Mouse (Mus musculus) liver, postnatal 0 days (tissue): Measurements from ENCODE around the gene Abr. TPM values are rescaled to one million over a fixed set of nuclear protein-coding genes. Genes with fewer than 3 reads are reported as not detected.

Experiments
- ATAC-seq: fragments of 200-750 bp; cut with Nextera tagmentation; 2 replicates; pipeline ENCODE4 v1.8.0; 2017; ENCODE audit warnings: mild to moderate bottlenecking, moderate library complexity
- DNase-seq: peaks from one replicate; pipeline ENCODE4 v3.0.0-alpha.2; 2016
- H3K27ac ChIP-seq: fragments of 300-500 bp; sonication (generic); 2 replicates; pipeline ENCODE4 v1.5.1; 2014; ENCODE audit warnings: antibody characterized with exemption, moderate library complexity, mild to moderate bottlenecking, low read depth
- H3K27me3 ChIP-seq: fragments of 300-500 bp; sonication (generic); 2 replicates; pipeline ENCODE4 v1.6.1; 2014; ENCODE audit warnings: low read length, control low read depth, mixed read lengths; ENCODE audit not compliant: insufficient read depth
- H3K36me3 ChIP-seq: fragments of 300-500 bp; sonication (generic); replicated peaks from 2 replicates; pipeline ENCODE4 v1.6.1; 2014; ENCODE audit warnings: mild to moderate bottlenecking, control low read depth, low read length, moderate library complexity, mixed read lengths; ENCODE audit not compliant: insufficient read depth
- H3K4me1 ChIP-seq: fragments of 300-500 bp; sonication (generic); 2 replicates; pipeline ENCODE4 v1.6.1; 2014; ENCODE audit warnings: antibody characterized with exemption, mild to moderate bottlenecking, control low read depth; ENCODE audit not compliant: insufficient read depth
- H3K4me2 ChIP-seq: fragments of 300-500 bp; sonication (generic); 2 replicates; pipeline ENCODE4 v1.6.1; 2014; ENCODE audit warnings: low read depth, mild to moderate bottlenecking, low read length, moderate library complexity, mixed read lengths
- H3K4me3 ChIP-seq: fragments of 300-500 bp; sonication (generic); 2 replicates; pipeline ENCODE4 v1.5.1; 2014; ENCODE audit warnings: low read depth, low read length
- H3K9ac ChIP-seq: fragments of 300-500 bp; sonication (generic); replicated peaks from 2 replicates; pipeline ENCODE4 v1.6.1; 2014; ENCODE audit warnings: mild to moderate bottlenecking, moderate library complexity
- H3K9me3 ChIP-seq: fragments of 300-500 bp; sonication (generic); 2 replicates; pipeline ENCODE4 v1.6.1; 2016; ENCODE audit warnings: mild to moderate bottlenecking, control low read depth, low read length, mixed read lengths
- CTCF ChIP-seq: sonication (generic); IDR thresholded peaks from 2 replicates; pipeline ENCODE4 v1.5.1; 2016; ENCODE audit warnings: antibody characterized with exemption, low read depth
- EP300 ChIP-seq: IDR thresholded peaks from 2 replicates; pipeline ENCODE4 v1.6.1; 2016; ENCODE audit warnings: antibody characterized with exemption, low read depth, mild to moderate bottlenecking
- WGBS: fragments of 180-500 bp; shearing (Covaris S2); extraction: QIAGEN DNeasy Blood & Tissue Kit; methylation state at CpG from one replicate; pipeline ENCODE4 v1.1.7; 2014; ENCODE audit not compliant: insufficient replicate concordance; 5-methylcytosine and 5-hydroxymethylcytosine counted together
- polyA plus RNA-seq: library from polyadenylated mRNA; unstranded; fragments of >200 nt; fragmentation: Nextera tagmentation; extraction: Ambion mirVana; gene quantifications from 2 replicates; pipeline ENCODE4 v1.2.1, GENCODE M21; 2015

The Abr gene
- polyA plus RNA-seq, 1 experiment from 2014 or later: 3.6 TPM

- Histone ChIP-seq H3K4me1 (no peaks in the 10 kb centered on the region), H3K4me2 (no peak overlapping the region), H3K9ac (no peak overlapping the region), H3K27ac (no peak overlapping the region), H3K9me3 (no peaks in the 10 kb centered on the region), H3K4me3 (no peak overlapping the region), H3K27me3 (0 out of 2 replicates have a peak, but pooled peaks cover 3% of the 10 kb centered on the region), H3K36me3 (no peaks in the 10 kb centered on the region)
- 44% methylated on average over 2 of the region's 2 CpGs for WGBS
- ATAC-seq (no peak), DNase-seq (no peak)
- TF ChIP-seq CTCF: no peak
- no peak for TF ChIP-seq EP300
These were observed 7.9 kb upstream of the Abr start for GRCm38 (mm10) chr11:76630023-76630422.

GRCm38 (mm10) chr11:76628613-76629012 lies 6.5 kb upstream of the Abr start:
- Histone ChIP-seq H3K4me2 (no peak overlapping the region), H3K27me3 (peaks cover 9% of the 10 kb centered on the region), H3K4me3 (no peak overlapping the region), H3K9me3 (no peaks in the 10 kb centered on the region), H3K4me1 (no peaks in the 10 kb centered on the region), H3K27ac (0 out of 2 replicates have a peak overlapping the region, but pooled peaks have one; percentile 2), H3K36me3 (no peaks in the 10 kb centered on the region), H3K9ac (no peak overlapping the region)
- no peak for ATAC-seq
- TF ChIP-seq CTCF (no peak), EP300 (no peak)
- 22% methylated on average over 5 of the region's 5 CpGs for WGBS
- DNase-seq: no peak

GRCm38 (mm10) chr11:76624881-76625280 lies 2.8 kb upstream of the Abr start:
- TF ChIP-seq CTCF: no peak
- no peak for TF ChIP-seq EP300
- H3K4me3 ChIP-seq: no peak overlapping the region
- ATAC-seq (no peak), DNase-seq (no peak)
- H3K4me1 ChIP-seq: peaks cover 5% of the 10 kb centered on the region; the same call in 1 of the 2 replicates
- no peak overlapping the region for H3K9ac ChIP-seq
- H3K27me3 ChIP-seq: peaks cover 44% of the 10 kb centered on the region
- H3K36me3 ChIP-seq: no peaks in the 10 kb centered on the region
- H3K27ac ChIP-seq: no peak overlapping the region
- WGBS: 67% methylated on average over 3 of the region's 3 CpGs
- no peaks in the 10 kb centered on the region for H3K9me3 ChIP-seq
- no peak overlapping the region for H3K4me2 ChIP-seq

- no peak overlapping the region for H3K4me3 ChIP-seq
- no peak overlapping the region for H3K4me2 ChIP-seq
- H3K27me3 ChIP-seq: peaks cover 44% of the 10 kb centered on the region
- H3K27ac ChIP-seq: no peak overlapping the region
- H3K9ac ChIP-seq: no peak overlapping the region
- WGBS: 67% methylated on average over 10 of the region's 10 CpGs
- ATAC-seq (no peak), DNase-seq (no peak)
- TF ChIP-seq EP300 (no peak), CTCF (no peak)
- H3K36me3 ChIP-seq: no peaks in the 10 kb centered on the region
- H3K4me1 ChIP-seq: peaks cover 5% of the 10 kb centered on the region; the same call in 1 of the 2 replicates
- H3K9me3 ChIP-seq: no peaks in the 10 kb centered on the region
These were observed 2.0 kb upstream of the Abr start for GRCm38 (mm10) chr11:76624071-76624470.

- peak; percentile 49; the same call in 1 of the 2 replicates for ATAC-seq
These were observed 1.3 kb upstream of the Abr start for GRCm38 (mm10) chr11:76623206-76623961.

GRCm38 (mm10) chr11:76622566-76623205 lies 572 bp upstream of the Abr start:
- WGBS: 1% methylated on average over 56 of the region's 66 CpGs
- DNase-seq (peak; percentile 24), ATAC-seq (no peak)
- peak overlapping the region; percentile 56 for H3K4me3 ChIP-seq
- no peaks in the 10 kb centered on the region for H3K36me3 ChIP-seq
- H3K4me2 ChIP-seq: peak overlapping the region; percentile 88
- TF ChIP-seq CTCF: no peak
- no peak for TF ChIP-seq EP300
- H3K9ac ChIP-seq: peak overlapping the region; percentile 27
- peaks cover 5% of the 10 kb centered on the region; the same call in 1 of the 2 replicates for H3K4me1 ChIP-seq
- H3K27ac ChIP-seq: no peak overlapping the region; the same call in 1 of the 2 replicates
- H3K9me3 ChIP-seq: no peaks in the 10 kb centered on the region
- peaks cover 44% of the 10 kb centered on the region for H3K27me3 ChIP-seq

More at GRCm38 (mm10) chr11:76623206-76623961, 1.3 kb upstream of the Abr start:
- H3K9me3 ChIP-seq: no peaks in the 10 kb centered on the region
- H3K4me2 ChIP-seq: peak overlapping the region; percentile 88
- peaks cover 5% of the 10 kb centered on the region; the same call in 1 of the 2 replicates for H3K4me1 ChIP-seq
- H3K27me3 ChIP-seq: peaks cover 44% of the 10 kb centered on the region
- peak overlapping the region; percentile 27 for H3K9ac ChIP-seq
- peak overlapping the region; percentile 56 for H3K4me3 ChIP-seq
- TF ChIP-seq CTCF: no peak
- TF ChIP-seq EP300: no peak
- DNase-seq: peak; percentile 51
- no peaks in the 10 kb centered on the region for H3K36me3 ChIP-seq
- H3K27ac ChIP-seq: no peak overlapping the region; the same call in 1 of the 2 replicates
- 2% methylated on average over 60 of the region's 72 CpGs for whole genome bisulfite sequencing
